Mouse (Mus musculus) thymus, adult 18-20 months (tissue): Measurements from ENCODE around the gene Pld5.

Experiments
- DNase-seq, 2 experiments: peaks; one replicate each; pipeline ENCODE4 v3.0.0; 2022; ENCODE audit warnings: mixed read lengths in 2 of 2

Pld5 gene

GRCm38 (mm10) chr1:176274667-176275610 lies at the start of gene Pld5:
TSS of gene Pld5 (minus strand) at chr1:176275312.
- no peak for DNase-seq

- no peak for DNase-seq
Measured at GRCm38 (mm10) chr1:176315063-176315462, 40.0 kb upstream of the Pld5 start.

- no peak for DNase-seq
Measured at GRCm38 (mm10) chr1:176310174-176310573, 35.1 kb upstream of the Pld5 start.

- DNase-seq, result no peak
Measured at GRCm38 (mm10) chr1:176289396-176289795, 14.3 kb upstream of the Pld5 start.

GRCm38 (mm10) chr1:176275611-176275980 lies 484 bp upstream of the Pld5 start:
- DNase-seq, result no peak

GRCm38 (mm10) chr1:176248717-176249030 lies 26.4 kb downstream of the Pld5 start:
- no peak for DNase-seq

- no peak for DNase-seq
Measured at GRCm38 (mm10) chr1:176247885-176248716, 27.0 kb downstream of the Pld5 start.

GRCm38 (mm10) chr1:176239199-176239598 lies 35.9 kb downstream of the Pld5 start:
- no peak for DNase-seq

- DNase-seq, result no peak
Measured at GRCm38 (mm10) chr1:176223794-176224193, 51.3 kb downstream of the Pld5 start.

GRCm38 (mm10) chr1:176223196-176223595 lies 51.9 kb downstream of the Pld5 start:
- no peak for DNase-seq

- DNase-seq, result no peak
Measured at GRCm38 (mm10) chr1:176218217-176218616, 56.9 kb downstream of the Pld5 start.

GRCm38 (mm10) chr1:176213645-176214221 lies 61.4 kb downstream of the Pld5 start:
- no peak for DNase-seq

- DNase-seq, result no peak
Measured at GRCm38 (mm10) chr1:176212922-176213644, 62.0 kb downstream of the Pld5 start.

GRCm38 (mm10) chr1:176210803-176211202 lies 64.3 kb downstream of the Pld5 start:
- no peak for DNase-seq

GRCm38 (mm10) chr1:176208014-176208413 lies 67.1 kb downstream of the Pld5 start:
- no peak for DNase-seq

- DNase-seq, result no peak
Measured at GRCm38 (mm10) chr1:176202360-176202759, 72.8 kb downstream of the Pld5 start.

- no peak for DNase-seq
Measured at GRCm38 (mm10) chr1:176197036-176197766, 77.9 kb downstream of the Pld5 start.

- no peak for DNase-seq
Measured at GRCm38 (mm10) chr1:176196341-176196740, 78.8 kb downstream of the Pld5 start.

- no peak for DNase-seq
Measured at GRCm38 (mm10) chr1:176194727-176195126, 80.4 kb downstream of the Pld5 start.

- no peak for DNase-seq
Measured at GRCm38 (mm10) chr1:176183991-176184390, 91.1 kb downstream of the Pld5 start.

- no peak for DNase-seq
Measured at GRCm38 (mm10) chr1:176174971-176175370, 100.1 kb downstream of the Pld5 start.

GRCm38 (mm10) chr1:176167784-176168183 lies 107.3 kb downstream of the Pld5 start:
- DNase-seq, result no peak
